Comparison of ENCODE assay signal across 21 mouse cellular contexts in genomic region chr1:170160397-170160938, GRCm38 (mm10). TPM values are rescaled to one million over a fixed set of nuclear protein-coding genes. Genes with fewer than 3 reads are reported as not detected.
A peak's percentile ranks its signal among the peaks of the same experiment; 100 is the strongest.
DNase-seq lines count a peak whose midpoint lies in the region; ATAC-seq and TF ChIP-seq lines count a peak whose summit lies in the region.
"Had no signal": no experiment of that assay in that cellular context is flagged by ENCODE, and none has a peak within 500 bp of the region (broad histone marks: within the 10 kb centered on the region; RNA-seq: fewer than 3 reads in every experiment).

No protein-coding gene starts in this region.

- no peak for TF ChIP-seq POLR2A in bone marrow macrophage, adult 2 months (IDR thresholded peaks at IDR 0.05; ENCODE audit: borderline replicate concordance, low read depth, low read length)

- no peaks in the 10 kb centered on the region for H3K9me3 ChIP-seq in liver, embryonic 12.5 days (replicated peaks)
- no peaks in the 10 kb centered on the region for H3K9me3 ChIP-seq in midbrain, postnatal 0 days (ENCODE audit: low read length)
- H3K9me3 ChIP-seq: embryonic facial prominence, embryonic 13.5 days; heart, embryonic 13.5 days; hindbrain, embryonic 13.5 days had no signal

- ATAC-seq in liver, embryonic 12.5 days = peak; percentile 24; the same call in 1 of the 2 replicates
- no peak for ATAC-seq in midbrain, postnatal 0 days (ENCODE audit: low FRiP score)
- ATAC-seq: intestine, postnatal 0 days had no signal

- intact Hi-C loops in gastrocnemius, postnatal 14 days (cut with DNase I; ENCODE audit: low total_unique reads) = no loop called here
- intact Hi-C loops in gastrocnemius, postnatal 36 days (cut with DNase I) = no loop called here

- peaks cover 78% of the 10 kb centered on the region for H3K36me3 ChIP-seq in liver, embryonic 12.5 days
- peaks cover 15% of the 10 kb centered on the region; the same call in 1 of the 2 replicates for H3K36me3 ChIP-seq in macrophage (ENCODE audit: inconsistent target)
- peaks cover 9% of the 10 kb centered on the region for H3K36me3 ChIP-seq in midbrain, postnatal 0 days (ENCODE audit: insufficient read depth, low read length)

- no peak overlapping the region for H3K4me2 ChIP-seq in liver, embryonic 12.5 days
- no peak overlapping the region for H3K4me2 ChIP-seq in midbrain, postnatal 0 days (ENCODE audit: low read depth, low read length, poor library complexity, severe bottlenecking)
- H3K4me2 ChIP-seq: embryonic facial prominence, embryonic 13.5 days; heart, embryonic 13.5 days; hindbrain, embryonic 13.5 days had no signal

- H3K4me3 ChIP-seq in liver, embryonic 12.5 days = no peak overlapping the region
- H3K4me3 ChIP-seq in bone marrow macrophage, adult 2 months (ENCODE audit: insufficient read depth, low read length) = no peak overlapping the region
- no peak overlapping the region for H3K4me3 ChIP-seq in macrophage (ENCODE audit: inconsistent target)
- H3K4me3 ChIP-seq in midbrain, postnatal 0 days (ENCODE audit: low read depth, low read length) = no peak overlapping the region
- H3K4me3 ChIP-seq: embryonic facial prominence, embryonic 13.5 days; heart, embryonic 13.5 days; hindbrain, embryonic 13.5 days; left cerebral cortex, adult 2 months had no signal

- H3K27ac ChIP-seq in liver, embryonic 12.5 days = no peak overlapping the region
- peak overlapping the region; percentile 64 for H3K27ac ChIP-seq in bone marrow macrophage, adult 2 months (ENCODE audit: insufficient read depth, low read depth, low read length)
- H3K27ac ChIP-seq in macrophage = peak overlapping the region; percentile 19
- H3K27ac ChIP-seq in midbrain, postnatal 0 days (ENCODE audit: low read depth, low read length) = no peak overlapping the region
- H3K27ac ChIP-seq: embryonic facial prominence, embryonic 13.5 days; heart, embryonic 13.5 days; hindbrain, embryonic 13.5 days; left cerebral cortex, adult 2 months; liver, embryonic 14.5 days had no signal

- H3K79me2 ChIP-seq in macrophage (ENCODE audit: inconsistent target) = no peaks in the 10 kb centered on the region

- DNase-seq in gastrocnemius, postnatal 14 days = peak; percentile 9
- no peak for DNase-seq in gastrocnemius, postnatal 36 days
- no peak for DNase-seq in liver
- DNase-seq in right cerebral cortex, postnatal 4 days = no peak
- no peak for DNase-seq in midbrain, postnatal 0 days (ENCODE audit: low spot score)
- DNase-seq: cerebellum, postnatal 14 days; kidney, postnatal 10 days; lung, postnatal 10 days; retina, postnatal 1 day; thymus, postnatal 4 days had no signal

- no peak for TF ChIP-seq CTCF in bone marrow macrophage, adult 2 months (IDR thresholded peaks at IDR 0.05; ENCODE audit: low read depth, low read length)
- TF ChIP-seq CTCF in midbrain, postnatal 0 days (IDR thresholded peaks at IDR 0.05) = no peak

- WGBS in liver, embryonic 12.5 days (ENCODE audit: insufficient replicate concordance) = 71% methylated on average over 3 of the region's 3 CpGs
- 38% methylated on average over 3 of the region's 3 CpGs for WGBS in macrophage (ENCODE audit: missing documents)
- 62% methylated on average over 3 of the region's 3 CpGs for WGBS in midbrain, postnatal 0 days

- peaks cover 5% of the 10 kb centered on the region for H3K4me1 ChIP-seq in liver, embryonic 12.5 days
- peaks cover 36% of the 10 kb centered on the region for H3K4me1 ChIP-seq in bone marrow macrophage, adult 2 months (ENCODE audit: control insufficient read depth, insufficient read depth, low read length)
- H3K4me1 ChIP-seq in midbrain, postnatal 0 days (ENCODE audit: insufficient read depth, low read length) = no peaks in the 10 kb centered on the region

- H3K9ac ChIP-seq in liver, embryonic 12.5 days = no peak overlapping the region
- H3K9ac ChIP-seq in midbrain, postnatal 0 days (replicated peaks; ENCODE audit: low read length, poor library complexity, severe bottlenecking) = no peak overlapping the region
- H3K9ac ChIP-seq: embryonic facial prominence, embryonic 13.5 days; heart, embryonic 13.5 days; hindbrain, embryonic 13.5 days; liver, embryonic 14.5 days had no signal

- no peaks in the 10 kb centered on the region for H3K27me3 ChIP-seq in liver, embryonic 12.5 days (replicated peaks)
- H3K27me3 ChIP-seq in midbrain, postnatal 0 days (ENCODE audit: insufficient read depth, low read length) = no peaks in the 10 kb centered on the region
- H3K27me3 ChIP-seq: embryonic facial prominence, embryonic 13.5 days; heart, embryonic 13.5 days; hindbrain, embryonic 13.5 days had no signal

RNA-seq across cellular contexts. Expression of gene Uap1, which starts 14.3 kb away (rescaled TPM):
- total RNA-seq in gastrocnemius, postnatal 14 days (2021) = 10 to 100 TPM; 29.9 to 36.0 TPM
- total RNA-seq in gastrocnemius, postnatal 36 days (2021) = 10 to 100 TPM; 44.6 to 52.2 TPM
- polyA plus RNA-seq in liver, embryonic 12.5 days (2016; fragmentation: Nextera tagmentation; extraction: Ambion mirVana) = 40.3 and 43.1 TPM in 2 replicates
- polyA plus RNA-seq in bone marrow macrophage, adult 2 months (2012; ENCODE audit: insufficient read depth, insufficient read length, missing spikeins) = 24.4 and 28.0 TPM in 2 replicates
- total RNA-seq in macrophage (2018; cell fraction: chromatin; rRNA removed) = 10 to 100 TPM; 18.2 to 84.7 (median 31.3) TPM
- 10 to 100 TPM; 14.5 to 34.3 (median 19.1) TPM for total RNA-seq in macrophage (2018; cell fraction: cytosol; rRNA removed)
- total RNA-seq in macrophage (2018; cell fraction: nucleus; rRNA removed) = 10 to 100 TPM; 13.5 to 59.3 (median 26.6) TPM
- 13.5 to 19.3 TPM (median 19.2 TPM) in 3 replicates for polyA plus RNA-seq in macrophage (2018)
- 38.6 and 52.8 TPM in 2 replicates for total RNA-seq in midbrain, postnatal 0 days (2014; rRNA removed)
- polyA plus RNA-seq in midbrain, postnatal 0 days (2015; fragmentation: Nextera tagmentation; extraction: Ambion mirVana) = 55.8 and 59.0 TPM in 2 replicates

RNA-seq across cellular contexts. Expression of gene Ddr2, which starts 49.9 kb away (rescaled TPM):
- total RNA-seq in gastrocnemius, postnatal 14 days (2021) = 10 to 100 TPM; 27.5 to 31.9 TPM
- 10 to 100 TPM; 17.8 to 18.2 TPM for total RNA-seq in gastrocnemius, postnatal 36 days (2021)
- polyA plus RNA-seq in liver, embryonic 12.5 days (2016; fragmentation: Nextera tagmentation; extraction: Ambion mirVana) = 2.4 and 3.1 TPM in 2 replicates
- polyA plus RNA-seq in bone marrow macrophage, adult 2 months (2012; ENCODE audit: insufficient read depth, insufficient read length, missing spikeins) = 0.59 and 0.76 TPM in 2 replicates
- total RNA-seq in macrophage (2018; cell fraction: chromatin; rRNA removed) = 10 to 100 TPM in 1 of 26 experiments, 1 to 10 TPM in 2, under 1 TPM in 5, not detected in 18; 0.10 to 17.9 (median 0.38) TPM
- under 1 TPM in 8 of 26 experiments, not detected in 18; under 0.01 to 0.05 (median 0.04) TPM for total RNA-seq in macrophage (2018; cell fraction: cytosol; rRNA removed)
- total RNA-seq in macrophage (2018; cell fraction: nucleus; rRNA removed) = 1 to 10 TPM in 1 of 26 experiments, under 1 TPM in 2, not detected in 23; 0.05 to 2.5 (median 0.29) TPM
- 0.04 TPM in 1 of 3 replicates, not detected in the others for polyA plus RNA-seq in macrophage (2018)
- total RNA-seq in midbrain, postnatal 0 days (2014; rRNA removed) = 8.2 and 9.8 TPM in 2 replicates
- 7.4 and 8.0 TPM in 2 replicates for polyA plus RNA-seq in midbrain, postnatal 0 days (2015; fragmentation: Nextera tagmentation; extraction: Ambion mirVana)
- total RNA-seq: megakaryocyte-erythroid progenitor cell, adult 5-6 weeks; neutrophil, adult 5-6 weeks had no signal

RNA-seq across cellular contexts. Expression of gene Uhmk1, which starts 54.7 kb away (rescaled TPM):
- 10 to 100 TPM; 10.2 to 10.4 TPM for total RNA-seq in gastrocnemius, postnatal 14 days (2021)
- total RNA-seq in gastrocnemius, postnatal 36 days (2021) = 10 to 100 TPM; 10.2 TPM
- 12.1 and 13.5 TPM in 2 replicates for polyA plus RNA-seq in liver, embryonic 12.5 days (2016; fragmentation: Nextera tagmentation; extraction: Ambion mirVana)
- 44.1 and 52.3 TPM in 2 replicates for polyA plus RNA-seq in bone marrow macrophage, adult 2 months (2012; ENCODE audit: insufficient read depth, insufficient read length, missing spikeins)
- total RNA-seq in macrophage (2018; cell fraction: chromatin; rRNA removed) = 10 to 100 TPM; 15.4 to 53.2 (median 35.1) TPM
- total RNA-seq in macrophage (2018; cell fraction: cytosol; rRNA removed) = 100 to 1,000 TPM in 7 of 26 experiments, 10 to 100 TPM in 19; 64.5 to 119 (median 90.6) TPM
- total RNA-seq in macrophage (2018; cell fraction: nucleus; rRNA removed) = 100 to 1,000 TPM in 2 of 26 experiments, 10 to 100 TPM in 24; 37.6 to 115 (median 60.7) TPM
- polyA plus RNA-seq in macrophage (2018) = 39.0 to 70.1 TPM (median 52.2 TPM) in 3 replicates
- 46.4 and 57.3 TPM in 2 replicates for total RNA-seq in midbrain, postnatal 0 days (2014; rRNA removed)
- 7.2 and 8.2 TPM in 2 replicates for polyA plus RNA-seq in midbrain, postnatal 0 days (2015; fragmentation: Nextera tagmentation; extraction: Ambion mirVana)

Comparison
In these comparisons a context has a peak if more than half of its experiments do, and no peak if none do; other contexts are left out.
1. H3K27ac ChIP-seq: peak in bone marrow macrophage, adult 2 months (single experiment) and macrophage (single experiment); none in liver, embryonic 12.5 days (single experiment) and midbrain, postnatal 0 days (single experiment).